Mouse (Mus musculus) forebrain, embryonic 12.5 days (tissue): ENCODE measurements around the gene Gucd1. TPM values are rescaled to one million over a fixed set of nuclear protein-coding genes. Genes with fewer than 3 reads are reported as not detected.

Experiments used
- ATAC-seq: fragments of 200-750 bp; cut with Nextera tagmentation; 2 replicates; pipeline ENCODE4 v1.8.0; 2017; ENCODE audit warnings: moderate TSS enrichment; ENCODE audit not compliant: low FRiP score
- H3K27ac ChIP-seq: fragments of 300-500 bp; sonication (generic); 2 replicates; pipeline ENCODE4 v1.5.1; 2016; ENCODE audit warnings: mild to moderate bottlenecking
- H3K27me3 ChIP-seq: fragments of 300-500 bp; sonication (generic); 2 replicates; pipeline ENCODE4 v1.6.1; 2016; ENCODE audit warnings: mild to moderate bottlenecking
- H3K36me3 ChIP-seq: fragments of 300-500 bp; sonication (generic); replicated peaks from 2 replicates; pipeline ENCODE4 v1.6.1; 2016; ENCODE audit warnings: mild to moderate bottlenecking
- H3K4me1 ChIP-seq: fragments of 300-500 bp; sonication (generic); 2 replicates; pipeline ENCODE4 v1.6.1; 2016
- H3K4me2 ChIP-seq: fragments of 300-500 bp; sonication (generic); 2 replicates; pipeline ENCODE4 v1.6.1; 2016; ENCODE audit warnings: mild to moderate bottlenecking, moderate library complexity
- H3K4me3 ChIP-seq: fragments of 300-500 bp; sonication (generic); replicated peaks from 2 replicates; pipeline ENCODE4 v1.5.1; 2016; ENCODE audit warnings: mild to moderate bottlenecking
- H3K9ac ChIP-seq: fragments of 300-500 bp; sonication (generic); 2 replicates; pipeline ENCODE4 v1.6.1; 2016; ENCODE audit warnings: mild to moderate bottlenecking
- H3K9me3 ChIP-seq: fragments of 300-500 bp; sonication (generic); 2 replicates; pipeline ENCODE4 v1.6.1; 2016
- WGBS: fragments of 180-500 bp; shearing (Covaris S2); methylation state at CpG from one replicate; pipeline ENCODE4 v1.1.7; 2016; 5-methylcytosine and 5-hydroxymethylcytosine counted together
- polyA plus RNA-seq: library from polyadenylated mRNA; unstranded; fragments of >200 nt; fragmentation: Nextera tagmentation; extraction: Ambion mirVana; gene quantifications from 2 replicates; pipeline ENCODE4 v1.2.1, GENCODE M21; 2016

Gene Gucd1
- polyA plus RNA-seq, 1 experiment from 2014 or later = 24.4 TPM

DNA sequence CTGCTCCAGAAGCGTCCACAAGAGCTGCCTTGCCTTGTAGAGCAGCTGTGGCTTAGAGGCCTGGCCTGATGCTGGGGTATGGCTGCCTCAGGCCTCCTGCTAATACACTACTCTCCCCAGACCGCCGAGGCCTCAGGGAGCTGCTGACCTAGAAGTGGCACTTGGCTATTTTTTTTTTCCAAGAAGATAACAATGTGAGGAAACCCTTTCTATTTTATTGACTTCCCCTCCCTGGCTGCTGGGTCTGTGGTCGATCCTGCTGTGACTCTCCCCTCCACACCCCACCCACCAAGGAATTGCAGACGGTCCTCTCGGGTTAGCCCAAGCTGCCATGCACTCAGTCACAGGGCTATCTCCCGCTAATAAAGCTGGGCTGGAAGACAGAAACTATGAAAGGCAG, 183.6 kb downstream of the Gucd1 start:
- Histone ChIP-seq H3K27ac (no peak overlapping the region), H3K9me3 (no peaks in the 10 kb centered on the region), H3K36me3 (no peaks in the 10 kb centered on the region), H3K9ac (no peak overlapping the region), H3K4me3 (no peak overlapping the region), H3K27me3 (no peaks in the 10 kb centered on the region), H3K4me2 (no peak overlapping the region), H3K4me1 (no peaks in the 10 kb centered on the region)
- 84% methylated on average over 7 of the region's 7 CpGs for WGBS
- no peak for ATAC-seq

DNA sequence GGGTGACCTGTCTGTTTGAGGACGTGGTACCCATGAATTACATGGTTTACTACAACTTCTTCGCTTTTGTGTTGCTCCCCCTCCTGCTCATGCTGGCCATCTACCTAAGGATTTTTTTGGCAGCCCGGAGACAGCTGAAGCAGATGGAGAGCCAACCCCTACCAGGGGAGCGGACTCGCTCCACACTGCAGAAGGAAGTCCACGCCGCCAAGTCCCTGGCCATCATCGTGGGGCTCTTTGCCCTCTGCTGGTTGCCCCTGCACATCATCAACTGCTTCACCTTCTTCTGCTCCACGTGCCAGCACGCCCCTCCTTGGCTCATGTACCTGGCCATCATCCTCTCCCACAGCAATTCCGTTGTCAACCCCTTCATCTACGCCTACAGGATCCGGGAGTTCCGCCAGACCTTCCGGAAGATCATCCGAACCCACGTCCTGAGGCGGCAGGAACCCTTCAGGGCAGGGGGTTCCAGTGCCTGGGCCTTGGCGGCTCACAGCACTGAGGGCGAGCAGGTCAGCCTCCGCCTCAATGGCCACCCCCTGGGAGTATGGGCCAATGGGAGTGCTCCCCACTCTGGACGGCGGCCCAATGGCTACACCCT, 184.5 kb downstream of the Gucd1 start:
- no peak overlapping the region for H3K27ac ChIP-seq
- H3K4me1 ChIP-seq = no peaks in the 10 kb centered on the region
- no peak overlapping the region for H3K4me2 ChIP-seq
- no peak for ATAC-seq
- H3K27me3 ChIP-seq = no peaks in the 10 kb centered on the region
- no peak overlapping the region for H3K4me3 ChIP-seq
- H3K36me3 ChIP-seq = no peaks in the 10 kb centered on the region
- WGBS = 90% methylated on average over 23 of the region's 23 CpGs
- H3K9me3 ChIP-seq = no peaks in the 10 kb centered on the region
- H3K9ac ChIP-seq = no peak overlapping the region

DNA sequence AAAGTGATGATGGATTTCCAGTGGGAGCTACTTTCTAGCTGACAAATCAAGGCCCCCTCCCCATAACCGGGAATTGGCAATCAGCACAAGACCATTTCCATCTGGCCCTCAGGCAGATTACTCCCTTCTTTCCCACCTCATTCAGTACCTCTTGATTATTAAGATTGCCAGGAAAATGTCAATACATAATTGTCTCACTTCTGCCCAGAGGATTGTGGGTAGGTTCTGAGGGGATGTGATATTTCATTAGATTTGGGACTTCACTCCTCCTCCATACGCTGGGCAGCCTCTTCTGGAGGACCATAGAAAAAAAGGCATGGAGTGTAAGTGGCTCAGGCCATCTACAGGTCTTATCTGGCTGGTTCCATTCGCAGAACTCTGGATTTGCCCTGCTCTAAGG, 185.5 kb downstream of the Gucd1 start:
- Histone ChIP-seq H3K4me2 (no peak overlapping the region), H3K36me3 (no peaks in the 10 kb centered on the region), H3K27ac (no peak overlapping the region), H3K9me3 (no peaks in the 10 kb centered on the region), H3K9ac (no peak overlapping the region), H3K4me1 (no peaks in the 10 kb centered on the region), H3K4me3 (no peak overlapping the region), H3K27me3 (no peaks in the 10 kb centered on the region)
- 91% methylated on average over 3 of the region's 3 CpGs for WGBS
- ATAC-seq = no peak

DNA sequence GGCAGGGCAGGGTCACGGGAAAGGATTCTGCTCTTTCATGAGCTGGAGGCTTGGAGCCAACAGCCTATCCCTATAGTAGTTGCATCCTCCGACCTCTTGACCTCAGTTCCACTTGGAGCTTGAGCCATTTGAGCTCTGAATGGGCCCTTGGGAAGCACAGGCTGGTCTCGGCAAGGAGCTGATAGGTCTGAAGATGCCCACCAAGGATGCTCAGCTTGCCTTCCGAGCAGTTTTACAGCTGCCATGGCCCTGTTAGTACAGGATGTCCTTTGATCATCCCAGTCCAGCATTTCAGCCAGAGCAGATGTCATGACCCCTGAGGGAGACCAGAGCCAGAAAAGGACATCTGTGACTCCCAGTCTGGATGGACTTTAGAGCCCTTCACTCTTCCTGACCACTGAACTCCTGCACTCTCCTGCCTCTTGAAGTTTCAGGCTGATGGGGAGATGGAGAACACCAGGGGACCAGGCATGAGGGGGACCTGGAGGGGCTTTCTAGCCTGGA, 189.5 kb downstream of the Gucd1 start:
- 51% methylated on average over 4 of the region's 4 CpGs for WGBS
- no peak for ATAC-seq
- H3K9me3 ChIP-seq = no peaks in the 10 kb centered on the region
- no peak overlapping the region for H3K9ac ChIP-seq
- H3K4me2 ChIP-seq = no peak overlapping the region
- H3K4me3 ChIP-seq = no peak overlapping the region
- H3K36me3 ChIP-seq = no peaks in the 10 kb centered on the region
- H3K27me3 ChIP-seq = no peaks in the 10 kb centered on the region
- no peaks in the 10 kb centered on the region for H3K4me1 ChIP-seq
- H3K27ac ChIP-seq = no peak overlapping the region

DNA sequence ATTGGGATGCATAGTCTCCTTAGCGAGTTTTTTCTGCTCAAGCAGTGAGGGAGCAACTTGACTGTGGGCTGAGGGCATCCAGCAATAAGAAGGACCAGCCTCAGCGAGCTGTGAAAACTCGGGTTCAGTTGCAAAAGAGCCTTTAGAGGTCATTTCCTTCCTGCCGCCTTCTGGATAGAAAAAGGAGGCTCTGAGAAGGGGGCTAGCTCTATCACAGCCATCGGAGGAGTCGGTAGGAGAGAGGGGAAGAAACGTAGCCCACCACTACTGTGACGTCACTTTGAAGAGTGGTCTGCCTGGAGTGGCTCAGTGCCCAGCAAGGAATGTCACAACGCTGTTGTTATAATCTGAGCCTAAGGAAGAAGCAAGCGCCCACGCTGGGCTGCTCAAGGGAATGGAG, 190.7 kb downstream of the Gucd1 start:
- Histone ChIP-seq H3K4me1 (peaks cover 2% of the 10 kb centered on the region; the same call in 1 of the 2 replicates), H3K36me3 (no peaks in the 10 kb centered on the region), H3K4me3 (no peak overlapping the region), H3K9ac (no peak overlapping the region), H3K27me3 (no peaks in the 10 kb centered on the region), H3K27ac (no peak overlapping the region), H3K4me2 (no peak overlapping the region), H3K9me3 (no peaks in the 10 kb centered on the region)
- no peak for ATAC-seq
- 82% methylated on average over 11 of the region's 11 CpGs for WGBS

DNA sequence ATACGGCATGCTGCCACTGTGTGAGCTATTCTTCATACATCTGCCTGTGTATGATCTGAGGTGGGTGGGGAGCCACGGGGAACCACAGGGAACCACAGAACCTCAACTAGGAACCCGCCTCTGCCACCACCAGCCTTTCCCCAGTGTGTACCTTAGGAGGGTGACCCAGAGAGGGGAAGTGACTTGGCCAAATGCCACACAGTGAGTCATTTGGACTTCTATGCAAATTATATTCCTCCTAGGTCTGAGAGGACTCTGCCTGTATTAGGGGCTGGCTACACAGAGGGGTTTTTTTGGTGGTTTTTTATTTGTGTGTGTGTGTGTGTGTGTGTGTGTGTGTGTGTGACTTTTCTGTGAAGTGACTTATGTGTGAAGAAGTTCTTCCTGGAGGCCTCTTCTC, 191.2 kb downstream of the Gucd1 start:
- 77% methylated on average over 3 of the region's 3 CpGs for WGBS
- Histone ChIP-seq H3K27ac (no peak overlapping the region), H3K4me2 (no peak overlapping the region), H3K27me3 (no peaks in the 10 kb centered on the region), H3K4me3 (no peak overlapping the region), H3K4me1 (peaks cover 2% of the 10 kb centered on the region; the same call in 1 of the 2 replicates), H3K9ac (no peak overlapping the region), H3K9me3 (no peaks in the 10 kb centered on the region), H3K36me3 (no peaks in the 10 kb centered on the region)
- ATAC-seq = no peak

DNA sequence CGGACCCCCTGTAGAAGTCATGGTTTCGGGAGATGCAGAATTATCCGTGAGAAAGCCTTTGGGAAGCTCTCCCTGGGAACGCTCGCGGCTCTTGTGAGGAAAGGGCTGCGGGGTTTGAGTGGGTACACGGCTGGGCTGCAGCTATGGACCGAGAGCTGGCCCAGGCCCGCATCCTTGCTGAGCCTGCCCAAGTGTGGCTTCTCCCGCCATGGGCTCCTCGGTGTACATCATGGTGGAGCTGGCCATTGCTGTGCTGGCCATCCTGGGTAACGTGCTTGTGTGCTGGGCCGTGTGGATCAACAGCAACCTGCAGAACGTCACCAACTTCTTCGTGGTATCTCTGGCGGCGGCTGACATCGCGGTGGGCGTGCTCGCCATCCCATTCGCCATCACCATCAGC, 192.0 kb downstream of the Gucd1 start:
- H3K36me3 ChIP-seq = no peaks in the 10 kb centered on the region
- 95% methylated on average over 23 of the region's 23 CpGs for WGBS

DNA sequence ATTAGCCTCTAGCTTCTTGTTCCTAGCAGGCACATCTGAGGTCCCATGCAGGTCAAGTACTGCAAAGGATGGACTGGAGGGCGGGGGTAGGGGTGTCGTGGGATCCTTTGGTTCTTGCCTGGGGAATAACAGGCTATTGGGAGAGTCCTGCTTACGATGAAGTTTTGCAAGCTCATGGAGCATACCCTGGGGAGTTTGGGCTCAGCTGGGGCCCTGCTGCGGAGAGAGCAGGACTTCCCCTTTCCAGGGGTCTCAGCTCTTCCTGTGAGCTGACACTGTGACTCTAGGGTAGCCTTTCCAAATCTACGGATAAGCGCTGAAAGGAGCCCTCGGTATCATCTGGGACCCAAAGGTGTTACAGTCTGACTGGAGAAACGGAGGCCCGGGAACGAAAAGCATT, 193.4 kb downstream of the Gucd1 start:
- Histone ChIP-seq H3K4me2 (no peak overlapping the region), H3K9me3 (no peaks in the 10 kb centered on the region), H3K27me3 (peaks cover under 1% of the 10 kb centered on the region; the same call in 1 of the 2 replicates), H3K9ac (no peak overlapping the region), H3K4me3 (no peak overlapping the region), H3K36me3 (no peaks in the 10 kb centered on the region), H3K4me1 (peaks cover 2% of the 10 kb centered on the region; the same call in 1 of the 2 replicates), H3K27ac (no peak overlapping the region)
- 71% methylated on average over 10 of the region's 10 CpGs for WGBS
- no peak for ATAC-seq

More for the DNA sequence above, 192.0 kb downstream of the Gucd1 start:
- Histone ChIP-seq H3K9me3 (no peaks in the 10 kb centered on the region), H3K4me3 (no peak overlapping the region), H3K4me2 (no peak overlapping the region), H3K9ac (no peak overlapping the region), H3K27me3 (no peaks in the 10 kb centered on the region), H3K27ac (no peak overlapping the region), H3K4me1 (peaks cover 2% of the 10 kb centered on the region; the same call in 1 of the 2 replicates)
- ATAC-seq = no peak

DNA sequence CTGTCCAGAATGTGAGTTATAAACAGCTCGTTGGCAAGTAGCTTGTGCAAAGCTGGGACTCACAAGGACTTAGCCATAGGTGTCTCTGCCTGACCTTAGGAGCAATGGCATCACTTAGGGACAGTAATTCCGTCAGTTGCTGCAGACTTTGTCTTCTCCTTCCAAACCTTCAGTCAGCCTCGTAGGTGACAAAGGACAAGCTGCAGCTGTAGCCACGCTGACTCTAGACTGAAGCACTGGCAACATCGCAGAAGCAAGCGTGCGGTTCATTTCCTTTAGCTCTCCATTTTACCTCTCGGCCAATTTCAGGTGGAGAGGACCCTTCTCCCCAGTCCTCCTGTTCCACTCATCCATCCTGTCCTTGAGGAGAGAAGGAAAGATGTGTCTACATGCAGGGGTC, 193.8 kb downstream of the Gucd1 start:
- Histone ChIP-seq H3K4me2 (no peak overlapping the region), H3K9me3 (no peaks in the 10 kb centered on the region), H3K4me3 (no peak overlapping the region), H3K36me3 (no peaks in the 10 kb centered on the region), H3K27me3 (peaks cover 4% of the 10 kb centered on the region), H3K27ac (no peak overlapping the region), H3K9ac (no peak overlapping the region), H3K4me1 (peaks cover 2% of the 10 kb centered on the region; the same call in 1 of the 2 replicates)
- WGBS = 89% methylated on average over 8 of the region's 8 CpGs
- no peak for ATAC-seq

DNA sequence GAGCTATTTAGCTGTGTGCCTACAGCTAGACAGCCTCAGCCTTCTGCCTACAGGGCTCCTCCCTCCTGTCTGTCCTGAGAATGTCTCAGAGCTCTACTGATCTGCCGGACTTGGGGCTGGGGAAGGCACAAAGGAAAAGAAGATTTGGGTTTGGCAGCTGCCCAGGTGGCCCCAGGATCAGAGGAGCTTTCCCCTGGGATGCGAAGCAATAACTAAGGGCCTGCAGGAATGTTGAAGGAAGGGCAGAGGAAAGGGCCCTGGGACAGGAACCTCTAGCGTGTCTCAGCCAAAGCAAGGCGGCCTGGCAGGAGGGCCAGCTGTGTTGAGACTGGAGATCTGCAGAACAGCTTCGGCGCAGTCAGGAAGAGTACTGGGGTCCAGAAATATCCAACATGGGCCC, 194.8 kb downstream of the Gucd1 start:
- peaks cover 2% of the 10 kb centered on the region; the same call in 1 of the 2 replicates for H3K4me1 ChIP-seq
- H3K9ac ChIP-seq = no peak overlapping the region
- H3K27ac ChIP-seq = no peak overlapping the region
- no peaks in the 10 kb centered on the region for H3K9me3 ChIP-seq
- H3K36me3 ChIP-seq = no peaks in the 10 kb centered on the region
- 64% methylated on average over 6 of the region's 6 CpGs for WGBS
- no peak for ATAC-seq
- H3K27me3 ChIP-seq = peaks cover 15% of the 10 kb centered on the region
- no peak overlapping the region for H3K4me2 ChIP-seq
- H3K4me3 ChIP-seq = no peak overlapping the region

DNA sequence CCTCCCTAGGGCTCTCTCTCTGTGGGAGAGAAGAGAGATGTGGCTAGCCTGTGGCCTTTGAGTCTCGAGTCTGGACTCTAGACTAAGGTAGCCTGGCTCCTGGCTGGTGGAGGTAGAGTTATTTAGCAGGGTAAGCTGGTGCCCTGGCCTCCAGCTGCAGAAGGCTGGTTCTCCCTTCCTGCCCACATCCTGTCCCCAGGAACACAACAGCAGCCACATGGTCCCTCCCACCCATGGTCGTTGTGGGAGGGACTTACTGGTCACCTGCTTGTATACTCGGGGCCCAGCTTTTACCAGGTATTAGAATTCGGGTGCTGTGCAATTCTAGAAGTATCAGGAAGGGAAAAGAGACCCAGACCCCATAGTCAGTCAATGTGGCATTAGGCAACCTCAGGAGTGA, 197.5 kb downstream of the Gucd1 start:
- H3K27me3 ChIP-seq = peaks cover 39% of the 10 kb centered on the region
- WGBS = 65% methylated on average over 4 of the region's 4 CpGs
- H3K9me3 ChIP-seq = no peaks in the 10 kb centered on the region
- H3K36me3 ChIP-seq = no peaks in the 10 kb centered on the region
- H3K9ac ChIP-seq = no peak overlapping the region
- peaks cover 15% of the 10 kb centered on the region for H3K4me1 ChIP-seq
- no peak for ATAC-seq
- H3K27ac ChIP-seq = no peak overlapping the region
- no peak overlapping the region for H3K4me2 ChIP-seq
- H3K4me3 ChIP-seq = no peak overlapping the region

DNA sequence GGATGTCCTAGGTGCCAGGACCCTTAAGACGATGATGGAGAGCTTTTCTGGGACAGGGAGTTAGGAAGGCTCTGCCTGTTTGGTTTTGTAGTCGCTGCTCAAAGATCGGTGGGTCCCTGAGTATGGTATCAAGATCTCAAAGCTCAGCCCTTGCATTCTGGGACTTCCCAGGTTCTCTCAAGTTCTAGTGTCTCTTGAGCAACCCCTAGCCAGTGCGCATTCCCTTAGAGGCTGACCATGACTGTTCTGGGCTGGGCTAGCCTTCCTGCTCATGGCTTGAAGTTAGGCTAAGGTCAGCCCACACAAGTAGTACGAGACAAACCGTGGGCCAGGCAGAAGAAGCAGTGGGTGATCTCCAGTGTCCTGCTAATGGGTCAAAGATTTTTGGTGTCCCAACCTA, 199.6 kb downstream of the Gucd1 start:
- H3K36me3 ChIP-seq = peaks cover 2% of the 10 kb centered on the region; the same call in 1 of the 2 replicates
- peaks cover 15% of the 10 kb centered on the region for H3K4me1 ChIP-seq
- no peak overlapping the region for H3K4me2 ChIP-seq
- peaks cover 39% of the 10 kb centered on the region for H3K27me3 ChIP-seq
- no peak overlapping the region for H3K27ac ChIP-seq
- no peak overlapping the region for H3K4me3 ChIP-seq
- no peak for ATAC-seq
- no peaks in the 10 kb centered on the region for H3K9me3 ChIP-seq
- H3K9ac ChIP-seq = no peak overlapping the region
- WGBS = 91% methylated on average over 6 of the region's 6 CpGs
